Comparison of ENCODE assay signal across 9 mouse cellular contexts in the genomic region with DNA sequence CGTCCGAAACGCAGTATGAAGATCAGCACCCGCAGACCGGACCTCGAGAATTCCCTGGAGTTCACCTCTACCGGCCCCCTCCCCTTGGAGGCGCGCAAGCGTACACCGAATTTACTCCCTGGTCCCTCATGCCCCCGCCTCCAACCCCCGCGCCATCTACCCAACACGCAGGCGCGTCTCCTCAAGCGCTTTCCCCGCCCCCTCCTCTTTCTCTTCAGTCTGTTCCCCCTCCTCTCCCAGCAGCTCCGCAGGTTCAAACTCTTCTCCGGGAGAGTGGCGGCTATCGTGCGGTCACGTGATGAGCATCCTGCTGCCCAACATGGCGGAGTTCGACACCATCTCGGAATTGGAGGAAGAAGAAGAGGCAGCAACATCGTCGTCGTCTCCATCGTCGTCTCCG. TPM values are rescaled to one million over a fixed set of nuclear protein-coding genes. Genes with fewer than 3 reads are reported as not detected.
DNase-seq lines count a peak whose midpoint lies in the region; ATAC-seq and TF ChIP-seq lines count a peak whose summit lies in the region.
"Had no signal": no experiment of that assay in that cellular context is flagged by ENCODE, and none has a peak within 500 bp of the region (broad histone marks: within the 10 kb centered on the region; RNA-seq: fewer than 3 reads in every experiment).

A gene (plus strand): TSS at position 190 of the 400 bp plus-strand sequence.

- DNase-seq in Patski (ENCODE audit: low read depth, low spot score), result no peak
- DNase-seq in cerebellum, postnatal 10 days, result peak; percentile 94 to 96
- peak; percentile 75 to 80 for DNase-seq in frontal cortex, postnatal 36 days (ENCODE audit: low spot score in 2 of 2)
- DNase-seq in left cerebral cortex, adult 11 months (ENCODE audit: low spot score), result peak; percentile 62
- DNase-seq in lung, postnatal 25 days (ENCODE audit: low spot score), result peak; percentile 36
- DNase-seq in right cerebral cortex, postnatal 10 days (ENCODE audit: low spot score in 2 of 2), result peak; percentile 93 to 94
- DNase-seq in urinary bladder, postnatal 36 days (ENCODE audit: low spot score in 2 of 2), result peak; percentile 11 to 55

- peak; percentile 78 for ATAC-seq in Patski
- ATAC-seq in hindbrain, embryonic 16.5 days, result peak; percentile 98

- in situ Hi-C loops in Patski (cut with MboI; ENCODE audit: low pct_unique_long_range_greater_than_20kb), result no loop called here

- no peaks in the 10 kb centered on the region for H3K4me1 ChIP-seq in hindbrain, embryonic 16.5 days (ENCODE audit: control insufficient read depth, insufficient read depth, low read depth, low read length)

- peaks cover 75% of the 10 kb centered on the region for H3K27me3 ChIP-seq in Patski
- H3K27me3 ChIP-seq in hindbrain, embryonic 16.5 days (replicated peaks; ENCODE audit: control insufficient read depth, insufficient read depth, low read length), result peaks cover 9% of the 10 kb centered on the region

- POLR2A ChIA-PET in Patski (lab: Charles Lee), result no interaction called here

- no peaks in the 10 kb centered on the region for H3K9me3 ChIP-seq in hindbrain, embryonic 16.5 days (ENCODE audit: control insufficient read depth, low read length)

- TF ChIP-seq CTCF in Patski (IDR thresholded peaks at IDR 0.05), result no peak

- H3K9ac ChIP-seq in hindbrain, embryonic 16.5 days (ENCODE audit: low read depth, low read length), result peak within 1 kb of the TSS; percentile 73

- CTCF ChIA-PET in Patski (lab: Charles Lee), result no interaction called here

- peak within 1 kb of the TSS; percentile 82 for H3K27ac ChIP-seq in hindbrain, embryonic 16.5 days (ENCODE audit: low read depth, low read length)
- H3K27ac ChIP-seq: macrophage had no signal

- H3K4me3 ChIP-seq in hindbrain, embryonic 16.5 days (ENCODE audit: low read length), result peak within 1 kb of the TSS; percentile 56

- no peaks in the 10 kb centered on the region for H3K36me3 ChIP-seq in hindbrain, embryonic 16.5 days (ENCODE audit: control insufficient read depth, insufficient read depth, low read length)

- peak within 1 kb of the TSS; percentile 55 for H3K4me2 ChIP-seq in hindbrain, embryonic 16.5 days (ENCODE audit: low read length)

- 13% methylated on average over 34 of the region's 34 CpGs for WGBS in hindbrain, embryonic 16.5 days

RNA-seq across cellular contexts. Expression of the gene that starts here (rescaled TPM):
- 2.8 TPM for polyA plus RNA-seq in Patski (2021)
- 5.9 and 6.8 TPM in 2 replicates for polyA plus RNA-seq in hindbrain, embryonic 16.5 days (2015; fragmentation: Nextera tagmentation; extraction: Ambion mirVana)
- polyA plus RNA-seq: macrophage had no signal
